Mouse (Mus musculus) liver, embryonic 18 days (tissue): Measurements from ENCODE around the gene Nlk. TPM values are rescaled to one million over a fixed set of nuclear protein-coding genes. Genes with fewer than 3 reads are reported as not detected.

ENCODE experiments used
- polyA plus RNA-seq: library from polyadenylated mRNA; depleted of rRNA; stranded (reverse); fragments of >200 nt; gene quantifications from 2 replicates; pipeline ENCODE4 v1.2.3, GENCODE M21; 2012; rRNA removed

Gene Nlk
- 4.9 and 5.5 TPM in 2 replicates for polyA plus RNA-seq

GRCm38 (mm10) chr11:78696777-78697752 is at the start of gene Nlk:
Nlk (minus strand) TSS chr11:78697373.

GRCm38 (mm10) chr11:78550168-78551058 is 146.8 kb downstream of the Nlk start, which contains the start of gene Tmem97:
Tmem97 (minus strand) TSS chr11:78550777.

GRCm38 (mm10) chr11:78536080-78536689 is 161.0 kb downstream of the Nlk start, which contains the start of the genes Tnfaip1 and Ift20:
Tnfaip1 (minus strand) TSS chr11:78536332.
Ift20 (plus strand) TSS chr11:78536361.

Other genes with a start within 250 kb of the Nlk start
- 12.7 and 14.6 TPM in 2 replicates for gene Slc46a1, start 231.7 kb downstream of the Nlk start, polyA plus RNA-seq
- gene Sarm1, start 199.6 kb downstream of the Nlk start, polyA plus RNA-seq = 0.25 and 0.26 TPM in 2 replicates
- gene Vtn, start 198.3 kb downstream of the Nlk start, polyA plus RNA-seq = 1,540 and 1,650 TPM in 2 replicates
- gene Sebox, start 193.9 kb downstream of the Nlk start, polyA plus RNA-seq = 0.09 and 0.22 TPM in 2 replicates
- 13.8 and 13.9 TPM in 2 replicates for gene Tmem199, start 185.2 kb downstream of the Nlk start, polyA plus RNA-seq
- gene Poldip2, start 185.2 kb downstream of the Nlk start, polyA plus RNA-seq = 41.8 and 45.1 TPM in 2 replicates
- 10.0 and 10.2 TPM in 2 replicates for gene Tnfaip1, start 161.0 kb downstream of the Nlk start, polyA plus RNA-seq
- 47.4 and 51.1 TPM in 2 replicates for gene Ift20, start 161.0 kb downstream of the Nlk start, polyA plus RNA-seq
- 68.7 and 70.8 TPM in 2 replicates for gene Tmem97, start 146.6 kb downstream of the Nlk start, polyA plus RNA-seq
- gene Ccnq, start 54.4 kb upstream of the Nlk start, polyA plus RNA-seq = 15.7 and 17.5 TPM in 2 replicates
- gene Lyrm9, start 129.2 kb upstream of the Nlk start, polyA plus RNA-seq = 7.6 and 7.8 TPM in 2 replicates
- gene Nos2, start 223.4 kb upstream of the Nlk start, polyA plus RNA-seq = 0.02 and 0.03 TPM in 2 replicates